16 mouse cellular contexts compared by ENCODE assay signal in genomic region chr1:178310128-178310527, GRCm38 (mm10). TPM values are rescaled to one million over a fixed set of nuclear protein-coding genes. Genes with fewer than 3 reads are reported as not detected.
DNase-seq lines count a peak whose midpoint lies in the region; ATAC-seq and TF ChIP-seq lines count a peak whose summit lies in the region.
"Had no signal": no experiment of that assay in that cellular context is flagged by ENCODE, and none has a peak within 500 bp of the region (broad histone marks: within the 10 kb centered on the region; RNA-seq: fewer than 3 reads in every experiment).

No protein-coding gene starts in this region.

- no peak overlapping the region for H3K27ac ChIP-seq in gastrocnemius, adult 2 months
- H3K27ac ChIP-seq in lung, embryonic 14.5 days (ENCODE audit: low read depth): no peak overlapping the region
- H3K27ac ChIP-seq in MEL (ENCODE audit: control insufficient read depth, low read depth, low read length): no peak overlapping the region
- H3K27ac ChIP-seq: kidney, embryonic 15.5 days had no signal

- intact Hi-C loops in gastrocnemius, adult 2 months (cut with DNase I): loop anchor here (1.0 kb wide), 2 partner anchors 139 to 153 kb away; no protein-coding TSS in a partner anchor

- no peak for DNase-seq in gastrocnemius, adult 2 months
- DNase-seq in gastrocnemius, adult 18-20 months (ENCODE audit: low spot score): no peak
- DNase-seq in lung, embryonic 14.5 days: no peak
- DNase-seq in lung, postnatal 14 days: no peak
- DNase-seq in MEL (ENCODE audit: low read depth, low spot score): no peak
- peak; percentile 34 for DNase-seq in naive thymus-derived CD4-positive, alpha-beta T cell, adult 2 months (ENCODE audit: low read depth)
- no peak for DNase-seq in testis, postnatal 14 days (ENCODE audit: low spot score)
- DNase-seq: embryo, embryonic 11 days; heart, postnatal 36 days; liver; midbrain, embryonic 14.5 days; thymus, adult 18-20 months had no signal

- no peaks in the 10 kb centered on the region for H3K9me3 ChIP-seq in lung, embryonic 14.5 days (ENCODE audit: low read depth, low read length)
- H3K9me3 ChIP-seq in MEL (replicated peaks; ENCODE audit: insufficient read depth, low read length): no peaks in the 10 kb centered on the region
- H3K9me3 ChIP-seq: kidney, embryonic 15.5 days had no signal

- TF ChIP-seq POLR2A in MEL (IDR thresholded peaks at IDR 0.05; ENCODE audit: control insufficient read depth in 1 of 2, insufficient read depth in 1 of 2, low read depth in 1 of 2, low read length in 2 of 2, poor library complexity in 1 of 2): no peak

- peak; percentile 29 for TF ChIP-seq RAD21 in MEL (IDR thresholded peaks at IDR 0.05; ENCODE audit: low read depth, low read length)

- TF ChIP-seq EP300 in MEL (IDR thresholded peaks at IDR 0.05; ENCODE audit: low read depth in 1 of 2, low read length in 2 of 2): no peak

- no peaks in the 10 kb centered on the region for H3K36me3 ChIP-seq in lung, embryonic 14.5 days (ENCODE audit: insufficient read depth)
- peaks cover 0 to 7% of the 10 kb centered on the region in 2 experiments; a peak in 2 of 4 replicates for H3K36me3 ChIP-seq in MEL (ENCODE audit: control insufficient read depth in 1 of 2, insufficient read depth in 2 of 2, low read length in 2 of 2)
- H3K36me3 ChIP-seq: kidney, embryonic 15.5 days had no signal

- no peaks in the 10 kb centered on the region for H3K79me2 ChIP-seq in MEL (ENCODE audit: control insufficient read depth, insufficient read depth, low read length, poor library complexity)

- H3K4me3 ChIP-seq in gastrocnemius, adult 2 months: no peak overlapping the region
- H3K4me3 ChIP-seq in lung, embryonic 14.5 days (ENCODE audit: low read depth, low read length): no peak overlapping the region
- H3K4me3 ChIP-seq in MEL (ENCODE audit: control insufficient read depth in 1 of 2, insufficient read depth in 1 of 2, low read depth in 2 of 2, low read length in 2 of 2): no peak overlapping the region
- H3K4me3 ChIP-seq: kidney, embryonic 15.5 days had no signal

- TF ChIP-seq CTCF in gastrocnemius, adult 2 months (IDR thresholded peaks at IDR 0.05): peak; percentile 59
- peak; percentile 19; the same call in 1 of the 2 replicates for TF ChIP-seq CTCF in lung, embryonic 14.5 days (IDR thresholded peaks at IDR 0.05; ENCODE audit: low read depth)
- peak in 1 of 3 experiments; percentile 37; a peak in 2 of 6 replicates for TF ChIP-seq CTCF in MEL (IDR thresholded peaks at IDR 0.05 in 2 of 3, conservative IDR thresholded peaks at IDR 0.05 in 1 of 3; ENCODE audit: control insufficient read depth in 1 of 3, insufficient read depth in 1 of 3, low read depth in 2 of 3, low read length in 3 of 3, poor library complexity in 1 of 3, severe bottlenecking in 1 of 3)

- no peak for ATAC-seq in lung, embryonic 14.5 days (ENCODE audit: insufficient read depth)
- ATAC-seq in megakaryocyte, adult 5-6 weeks (ENCODE audit: poor library complexity, severe bottlenecking): no peak
- ATAC-seq: forebrain, embryonic 14.5 days; inflammation-experienced regulatory T-cells, adult 6 months had no signal

- WGBS in lung, embryonic 14.5 days: 51% methylated on average over 1 of the region's 1 CpGs

- no peak overlapping the region for H3K9ac ChIP-seq in lung, embryonic 14.5 days
- H3K9ac ChIP-seq in MEL (ENCODE audit: control insufficient read depth, low read depth, low read length, poor library complexity, severe bottlenecking): no peak overlapping the region
- H3K9ac ChIP-seq: kidney, embryonic 15.5 days had no signal

- no peaks in the 10 kb centered on the region for H3K4me1 ChIP-seq in lung, embryonic 14.5 days (ENCODE audit: insufficient read depth)
- H3K4me1 ChIP-seq in MEL (ENCODE audit: control insufficient read depth in 1 of 2, insufficient read depth in 2 of 2, low read length in 2 of 2): peaks cover 0 to 3% of the 10 kb centered on the region in 2 experiments; a peak in 2 of 4 replicates
- H3K4me1 ChIP-seq: kidney, embryonic 15.5 days had no signal

- no peak overlapping the region for H3K4me2 ChIP-seq in lung, embryonic 14.5 days
- H3K4me2 ChIP-seq: kidney, embryonic 15.5 days had no signal

- H3K27me3 ChIP-seq in lung, embryonic 14.5 days (ENCODE audit: insufficient read depth, low read length): no peaks in the 10 kb centered on the region
- H3K27me3 ChIP-seq in MEL (ENCODE audit: control insufficient read depth in 1 of 2, insufficient read depth in 2 of 2, low read length in 2 of 2): no peaks in the 10 kb centered on the region
- H3K27me3 ChIP-seq: kidney, embryonic 15.5 days had no signal

TF ChIP-seq in MEL, 35 proteins besides CTCF, POLR2A, EP300 and RAD21:
- no peak for TF ChIP-seq ZKSCAN1 (IDR thresholded peaks at IDR 0.05; ENCODE audit: low read depth, low read length)
- TF ChIP-seq TAL1 (IDR thresholded peaks at IDR 0.05; ENCODE audit: low read length): no peak
- TF ChIP-seq UBTF (IDR thresholded peaks at IDR 0.05; ENCODE audit: borderline replicate concordance, insufficient read depth, low read depth, low read length): no peak
- TF ChIP-seq BHLHE40 (IDR thresholded peaks at IDR 0.05; ENCODE audit: borderline replicate concordance, low read depth, low read length): no peak
- peak; percentile 35 for TF ChIP-seq ZC3H11A (IDR thresholded peaks at IDR 0.05; ENCODE audit: low read depth, low read length)
- no peak for TF ChIP-seq GABPA (IDR thresholded peaks at IDR 0.05; ENCODE audit: low read depth, low read length)
- TF ChIP-seq SMC3 (IDR thresholded peaks at IDR 0.05; ENCODE audit: low read depth, low read length): peak; percentile 38

RNA-seq across cellular contexts. Expression of gene Cox20, which starts 8.8 kb away (rescaled TPM):
- total RNA-seq in gastrocnemius, adult 2 months (2021): 10 to 100 TPM; 33.3 to 63.8 TPM
- 10 to 100 TPM; 43.1 to 45.2 TPM for total RNA-seq in gastrocnemius, adult 18-20 months (2021)
- 124 and 135 TPM in 2 replicates for polyA plus RNA-seq in lung, embryonic 14.5 days (2014; fragmentation: Nextera tagmentation; extraction: Ambion mirVana)
- 24.3 and 26.8 TPM in 2 replicates for total RNA-seq in MEL (2012; rRNA removed)
- 10 to 100 TPM in 1 of 2 experiments, not detected in 1; 27.3 TPM for polyA plus RNA-seq in MEL (2012; ENCODE audit: insufficient read depth in 1 of 2, insufficient read length in 2 of 2, low read depth in 1 of 2, low replicate concordance in 2 of 2, missing spikeins in 1 of 2)
- 163 and 174 TPM in 2 replicates for total RNA-seq in megakaryocyte, adult 5-6 weeks (2015)
- 137 and 158 TPM in 2 replicates for total RNA-seq in megakaryocyte, adult 5-6 weeks (2017)

RNA-seq across cellular contexts. Expression of gene Hnrnpu, which starts 27.5 kb away (rescaled TPM):
- 100 to 1,000 TPM; 135 to 140 TPM for total RNA-seq in gastrocnemius, adult 2 months (2021)
- 100 to 1,000 TPM; 101 to 152 TPM for total RNA-seq in gastrocnemius, adult 18-20 months (2021)
- polyA plus RNA-seq in lung, embryonic 14.5 days (2014; fragmentation: Nextera tagmentation; extraction: Ambion mirVana): 593 and 647 TPM in 2 replicates
- total RNA-seq in MEL (2012; rRNA removed): 373 and 409 TPM in 2 replicates
- 1,000 to 10,000 TPM in 1 of 2 experiments, 100 to 1,000 TPM in 1; 789 to 2,754 TPM for polyA plus RNA-seq in MEL (2012; ENCODE audit: insufficient read depth in 1 of 2, insufficient read length in 2 of 2, low read depth in 1 of 2, low replicate concordance in 2 of 2, missing spikeins in 1 of 2)
- 418 and 446 TPM in 2 replicates for total RNA-seq in megakaryocyte, adult 5-6 weeks (2015)
- total RNA-seq in megakaryocyte, adult 5-6 weeks (2017): 321 and 398 TPM in 2 replicates
